Mouse (Mus musculus) kidney, postnatal 4 days (tissue): ENCODE results near the gene Ispd.
A peak's percentile ranks its signal among the peaks of the same experiment; 100 is the strongest.
"Not testable (repeated sequence)": the region's sequence is repeated elsewhere in the genome, so short reads cannot be mapped to it uniquely, and the experiment has no call there.

Experiments used
- DNase-seq, 2 experiments: peaks; one replicate each; pipeline ENCODE4 v3.0.0; 2021; ENCODE audit warnings: mixed read lengths in 2 of 2

The Ispd gene

DNA sequence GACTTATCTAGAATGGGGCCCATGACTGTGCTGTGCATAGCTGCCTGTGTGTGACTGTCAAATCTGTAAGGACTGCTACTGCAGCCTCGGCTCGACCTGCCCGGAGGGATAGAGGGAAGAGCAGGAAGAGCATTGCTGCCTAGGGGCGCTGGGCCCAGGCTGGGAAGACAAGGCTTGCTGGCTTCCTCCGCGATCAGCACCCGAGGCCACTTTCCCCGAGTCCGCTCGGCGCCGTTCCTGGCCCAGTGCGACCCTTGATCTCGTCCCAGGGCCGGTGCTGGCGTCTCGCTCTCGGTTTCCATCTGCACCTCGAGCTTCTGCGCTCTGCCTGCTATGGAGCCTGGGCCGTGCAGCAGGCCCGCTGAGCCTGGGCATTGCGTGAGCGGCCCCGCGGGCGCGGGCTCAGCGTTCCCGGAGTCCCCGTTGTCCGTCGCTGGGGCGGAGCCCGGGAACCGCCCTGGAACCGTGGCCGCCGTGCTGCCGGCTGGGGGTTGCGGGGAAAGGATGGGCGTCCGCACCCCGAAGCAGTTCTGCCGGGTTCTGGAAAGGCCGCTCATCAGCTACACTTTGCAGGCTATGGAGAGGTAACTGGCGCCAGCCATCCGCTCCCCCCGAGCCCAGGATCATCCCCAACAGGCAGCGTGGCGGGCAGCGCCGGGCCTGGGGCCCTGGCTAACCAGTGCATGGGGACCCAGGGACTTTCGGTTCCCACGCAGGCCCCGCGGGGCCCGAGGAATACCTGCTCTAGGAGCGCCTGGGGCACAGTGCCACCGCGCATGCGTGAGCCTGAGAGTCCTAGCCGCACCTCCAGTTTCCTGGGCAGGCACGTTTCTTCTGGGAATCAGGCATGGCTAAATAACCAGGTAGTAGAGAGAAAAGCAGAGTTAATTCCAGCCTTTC, at the start of gene Ispd, which contains the start of gene D630036H23Rik:
Ispd (plus strand) TSS at position 10 of the 900 bp plus-strand sequence.
D630036H23Rik (minus strand) TSS at position 741 of the 900 bp plus-strand sequence.
- DNase-seq: peak; percentile 90 to 94

DNA sequence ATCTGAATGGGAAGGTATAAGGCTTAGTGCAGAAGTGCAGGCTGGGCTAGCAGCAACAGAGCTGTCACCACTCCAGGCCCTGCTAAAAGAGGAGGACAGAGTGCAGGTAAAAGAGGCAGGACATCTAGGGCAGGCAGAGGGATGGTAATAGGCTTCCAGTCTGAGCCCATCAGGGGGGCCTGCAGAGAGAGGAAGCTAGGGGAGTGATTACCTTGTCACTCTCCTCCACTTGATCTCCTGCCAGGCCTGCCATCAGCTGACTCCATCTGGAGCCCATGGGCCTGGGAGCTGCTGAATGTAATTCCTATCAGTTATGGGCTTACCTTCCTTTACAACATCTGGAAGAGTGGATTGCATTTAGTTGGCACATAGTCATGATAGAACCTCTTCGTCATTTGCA, 48.6 kb upstream of the Ispd start:
- no peak for DNase-seq

DNA sequence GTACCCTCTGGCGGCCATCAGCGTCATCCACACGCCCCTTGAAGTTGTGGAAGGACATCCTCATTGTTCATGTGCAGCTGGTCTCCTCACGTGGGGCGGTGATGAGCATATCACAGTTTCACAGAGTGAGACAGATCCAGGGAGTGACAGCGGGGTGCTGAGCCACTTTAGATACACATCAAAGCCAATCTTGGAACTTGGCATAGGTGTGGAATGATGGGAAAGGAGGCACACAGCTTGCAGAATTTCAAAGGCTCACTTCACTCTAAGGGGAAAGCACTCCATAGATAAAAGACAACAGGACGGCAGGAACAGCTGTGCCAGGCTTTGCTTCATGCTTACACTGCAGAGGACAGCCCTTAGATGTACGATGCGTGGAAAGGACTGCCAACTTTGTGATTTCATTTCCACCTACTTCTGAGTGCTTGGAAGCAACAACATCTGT, 47.4 kb upstream of the Ispd start:
- no peak for DNase-seq

DNA sequence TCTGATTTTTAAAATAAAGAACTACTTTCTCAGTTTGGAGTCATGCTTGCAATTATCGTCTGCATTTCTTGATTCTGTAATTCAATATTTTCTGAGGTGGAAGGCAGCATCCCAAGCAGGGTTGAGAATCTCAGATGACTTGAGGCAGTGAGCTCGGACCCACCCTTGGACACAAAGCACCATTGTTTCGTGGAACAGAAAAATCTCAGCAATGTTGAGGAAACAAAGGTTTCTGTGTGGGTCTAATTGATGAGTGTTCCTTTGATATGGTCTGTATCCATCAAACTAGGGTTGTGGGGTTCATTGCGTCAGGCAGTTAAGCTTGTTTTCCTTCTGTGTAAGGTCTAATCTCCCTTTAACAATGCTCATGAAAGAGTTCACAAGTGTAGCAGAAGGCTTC, 37.1 kb upstream of the Ispd start:
- no peak for DNase-seq

DNA sequence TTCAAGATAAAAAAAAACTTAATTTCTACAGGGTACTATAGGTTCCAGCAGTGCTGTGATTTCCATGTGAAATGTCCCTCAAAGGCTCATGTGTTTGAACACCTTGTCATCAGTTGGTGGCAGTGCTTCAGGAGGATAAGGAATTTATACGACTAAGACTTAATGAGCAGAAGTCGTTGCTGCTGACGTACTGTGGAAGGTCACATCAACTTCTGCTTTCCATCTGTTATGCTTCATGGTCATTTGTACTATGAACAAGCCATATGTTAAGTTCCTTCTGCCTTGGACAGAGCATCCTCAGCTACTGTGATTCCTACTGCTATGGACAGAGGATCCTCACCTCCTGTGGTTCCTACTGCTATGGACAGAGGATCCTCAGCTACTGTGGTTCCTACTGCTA, 21.2 kb upstream of the Ispd start:
- no peak for DNase-seq

DNA sequence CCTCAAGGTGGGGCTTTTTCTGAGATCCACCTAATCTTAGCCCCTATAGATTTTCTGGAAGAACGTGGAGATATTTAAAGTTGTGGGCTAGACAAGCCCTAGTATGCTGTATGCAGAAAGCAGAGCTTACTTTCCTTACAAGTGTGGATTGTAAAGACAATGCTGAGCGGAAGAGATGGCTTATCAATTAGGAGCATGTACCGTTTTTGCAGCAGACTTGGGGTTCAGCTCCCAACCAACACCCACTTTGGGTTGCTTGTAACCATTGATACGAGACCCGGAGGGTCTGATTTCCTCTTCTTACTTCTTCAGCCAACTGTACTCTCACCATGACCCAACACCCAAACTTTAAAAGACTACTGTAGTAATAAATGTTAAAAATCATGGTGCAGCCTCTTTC, 20.6 kb upstream of the Ispd start:
- no peak for DNase-seq

DNA sequence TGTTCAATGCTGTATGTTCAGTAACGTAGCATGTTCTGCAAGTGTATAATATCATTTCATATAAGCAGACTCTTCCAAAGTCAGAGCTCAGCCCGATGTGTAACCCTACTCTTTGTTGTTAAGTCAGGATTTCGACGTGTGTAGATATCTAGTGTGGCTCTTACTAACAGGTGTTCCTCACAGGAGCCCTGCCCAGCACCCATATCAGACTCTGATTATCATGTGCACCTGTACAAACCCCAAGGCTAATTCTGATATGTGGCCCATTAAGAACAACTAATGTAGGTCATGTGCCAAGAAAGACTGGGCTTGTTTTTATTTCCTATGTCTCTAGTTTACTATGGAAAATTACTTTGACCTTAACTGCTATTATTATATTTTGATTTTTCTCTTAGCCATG, 17.2 kb upstream of the Ispd start:
- DNase-seq: no peak

DNA sequence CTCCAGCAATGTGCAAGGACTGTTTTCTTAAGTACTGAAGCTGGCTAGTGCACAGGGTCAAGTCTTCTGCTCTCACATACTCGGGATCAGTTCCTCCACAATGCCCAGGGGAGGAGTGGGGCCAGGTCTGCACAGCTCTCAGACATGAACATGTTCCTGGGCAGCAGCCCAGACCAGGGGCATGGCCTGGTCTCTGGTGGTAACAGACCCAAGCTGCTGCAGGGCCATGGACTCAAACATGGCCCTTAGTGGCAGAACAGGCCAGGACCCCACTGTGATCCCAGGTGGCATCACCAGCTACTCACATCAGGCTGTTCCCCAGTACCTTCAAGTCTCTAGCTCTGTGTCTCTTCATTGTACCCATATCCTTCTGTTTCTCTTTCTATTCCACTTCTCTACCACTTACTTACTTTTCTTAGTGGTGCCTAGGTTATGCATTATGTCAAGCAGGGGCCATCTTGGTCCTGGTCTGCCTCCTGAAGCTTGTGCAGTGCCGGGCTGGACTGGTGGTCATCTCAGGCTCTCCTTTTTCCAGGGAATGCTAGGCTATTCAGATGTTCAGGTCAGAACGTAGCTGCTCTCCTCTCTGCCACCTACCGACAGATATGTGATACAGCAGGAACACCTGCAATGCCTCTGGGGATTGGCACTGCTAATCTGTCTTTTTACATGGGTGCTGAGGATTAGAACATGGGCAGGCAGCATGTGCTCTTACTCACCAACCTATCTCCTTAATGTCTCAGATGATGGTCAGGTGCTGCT, 7.8 kb upstream of the Ispd start:
- DNase-seq: no peak

DNA sequence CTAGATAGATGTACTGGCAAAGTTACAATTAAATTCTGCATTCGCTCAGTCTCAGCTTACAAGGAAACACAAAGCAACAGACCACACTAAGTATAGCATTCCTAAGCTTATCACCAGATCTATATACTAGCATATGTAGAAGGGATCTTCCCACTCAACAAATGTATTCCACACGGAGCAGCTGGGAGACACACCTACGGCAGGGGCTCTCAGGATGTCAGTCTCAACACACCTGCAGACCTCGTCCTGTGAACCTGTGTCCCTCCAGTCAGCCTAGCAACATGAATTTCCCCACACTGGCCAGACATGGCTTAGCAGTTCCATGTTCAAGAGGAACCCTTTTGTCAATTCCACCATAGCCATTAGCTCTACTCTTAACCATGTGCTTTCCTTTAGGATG, 4.9 kb upstream of the Ispd start:
- not testable (repeated sequence) for DNase-seq

DNA sequence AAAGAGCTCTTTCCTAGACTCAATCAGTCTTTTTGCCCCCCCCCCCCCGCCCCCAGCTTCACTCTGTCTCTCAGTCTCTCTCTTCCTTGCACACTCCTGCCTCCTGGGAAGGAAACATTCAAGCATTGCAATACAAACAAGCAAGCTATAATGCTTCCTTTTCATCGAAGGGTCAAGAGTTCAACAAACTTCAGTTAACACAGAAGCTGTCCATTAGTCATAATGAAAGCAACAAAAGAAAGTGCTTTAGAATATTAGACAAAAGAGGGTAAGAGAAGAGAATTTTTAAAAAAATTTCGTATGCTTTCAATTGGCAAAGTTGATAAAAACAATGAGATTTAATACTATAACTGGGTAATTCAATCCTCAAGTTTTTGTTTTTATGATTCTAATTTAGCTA, 996 bp upstream of the Ispd start:
- DNase-seq: no peak

DNA sequence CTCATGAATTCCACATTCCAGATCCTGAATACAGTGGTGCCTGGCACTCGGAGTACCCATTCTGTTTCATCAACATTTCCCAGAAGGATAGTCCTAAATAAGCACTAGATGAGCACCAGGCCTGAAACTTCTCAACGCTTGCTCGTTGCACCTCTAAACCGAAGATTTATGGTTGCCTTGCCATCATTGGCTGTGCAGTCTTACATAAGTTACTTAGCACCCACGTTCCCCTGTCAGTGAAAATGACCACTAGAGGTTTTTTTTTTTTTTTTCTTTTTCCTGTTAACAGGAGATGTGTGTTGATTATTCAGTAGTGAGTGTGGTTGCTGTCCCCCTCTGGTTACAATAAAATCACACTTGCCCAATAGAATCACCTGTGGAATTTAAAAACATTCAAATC, 444 bp upstream of the Ispd start:
- peak; percentile 10 to 23 for DNase-seq

DNA sequence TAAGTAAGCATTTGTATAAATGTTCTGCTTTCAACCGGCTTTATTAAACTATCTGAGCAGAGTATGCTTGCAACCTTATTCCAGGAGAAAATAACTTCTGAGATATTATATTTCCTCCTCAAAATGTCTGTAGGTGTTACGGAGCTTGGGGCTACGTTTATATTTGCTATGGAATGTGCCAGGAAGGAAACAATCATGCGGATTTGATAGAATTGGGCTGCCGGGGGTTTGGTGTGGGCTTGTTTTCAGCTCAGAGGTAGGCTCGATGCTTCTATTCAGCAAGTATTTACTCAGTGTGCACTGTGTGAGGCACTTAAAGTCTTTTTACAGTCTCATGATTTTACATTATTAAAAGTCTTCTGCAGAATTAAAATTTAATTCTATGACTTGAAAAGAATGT, 4.1 kb downstream of the Ispd start:
- DNase-seq: no peak

DNA sequence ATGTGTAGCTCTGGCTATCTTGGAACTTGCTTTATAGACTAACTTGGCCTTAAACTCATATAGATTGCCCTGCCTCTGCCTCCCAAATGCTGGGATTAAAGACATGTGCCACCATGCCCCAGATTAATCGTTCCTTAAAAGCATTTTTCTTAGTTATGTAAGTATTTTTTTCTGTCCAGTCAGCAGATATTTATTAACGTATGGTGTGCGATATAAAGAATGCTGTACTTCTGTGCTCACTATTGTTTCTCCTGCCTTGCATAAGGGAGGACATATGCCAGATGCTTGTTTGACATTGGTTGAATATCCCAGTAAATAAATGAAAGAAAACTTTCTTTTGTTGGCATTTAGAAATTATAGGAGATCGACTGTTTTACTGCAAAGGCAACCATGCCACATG, 5.7 kb downstream of the Ispd start:
- no peak for DNase-seq

DNA sequence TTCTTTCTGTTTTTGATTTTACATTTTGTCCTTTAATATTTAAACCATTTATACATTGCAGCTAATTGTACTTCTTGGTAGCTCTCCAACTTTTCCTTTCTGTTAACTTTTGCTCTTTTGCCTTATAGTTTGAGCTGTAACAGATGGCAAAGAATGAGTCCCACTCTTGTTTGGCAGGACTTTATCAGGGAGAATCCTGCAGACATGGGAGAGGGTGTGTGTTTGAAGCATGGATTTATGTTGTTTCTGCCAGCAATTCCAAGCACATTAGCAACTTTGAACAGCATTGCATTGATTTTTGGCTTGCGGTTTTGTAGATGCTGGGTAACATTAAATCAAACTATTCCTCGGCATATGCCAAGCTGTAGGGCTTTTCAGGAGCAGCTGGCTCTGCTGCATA, 13.9 kb downstream of the Ispd start:
- no peak for DNase-seq

DNA sequence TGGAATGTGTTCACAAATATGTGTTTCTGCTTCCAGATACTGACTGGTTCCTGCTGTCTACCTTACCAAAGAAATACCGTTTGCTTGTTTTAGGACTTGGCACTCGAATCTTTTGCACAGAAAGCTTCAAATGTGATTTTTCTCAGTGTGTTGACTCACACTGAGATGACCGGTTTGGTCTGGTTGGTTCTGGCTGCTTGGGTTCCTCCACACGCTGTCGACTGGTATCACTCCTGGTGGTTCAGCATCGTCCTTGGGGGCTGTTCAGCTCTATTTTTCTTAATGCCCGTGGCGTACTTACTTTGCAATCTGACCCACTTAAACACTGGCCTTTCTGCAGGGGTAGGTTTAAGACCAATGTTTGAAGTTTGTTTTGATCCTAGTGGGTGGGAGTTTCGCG, 42.4 kb downstream of the Ispd start:
- peak; percentile 43 to 60 for DNase-seq

DNA sequence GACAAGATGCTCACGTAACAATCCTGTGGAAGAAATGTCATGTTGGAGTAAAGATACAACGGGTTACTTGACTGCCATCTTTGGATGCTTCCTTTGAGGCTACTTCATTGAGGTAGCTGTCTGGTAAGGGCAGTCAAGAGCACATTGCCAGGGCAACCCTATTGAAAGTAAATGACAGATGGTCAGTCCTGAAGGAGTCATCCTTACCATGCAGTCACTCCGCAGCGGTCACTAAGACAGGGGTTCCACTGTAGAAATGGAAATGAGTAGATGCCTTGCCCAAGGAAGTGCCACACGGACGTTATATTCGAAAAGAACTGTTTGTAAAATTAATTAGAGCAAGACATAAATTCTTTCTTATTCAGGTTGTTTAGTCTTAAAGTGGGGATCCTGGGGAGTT, 44.0 kb downstream of the Ispd start:
- DNase-seq: no peak

DNA sequence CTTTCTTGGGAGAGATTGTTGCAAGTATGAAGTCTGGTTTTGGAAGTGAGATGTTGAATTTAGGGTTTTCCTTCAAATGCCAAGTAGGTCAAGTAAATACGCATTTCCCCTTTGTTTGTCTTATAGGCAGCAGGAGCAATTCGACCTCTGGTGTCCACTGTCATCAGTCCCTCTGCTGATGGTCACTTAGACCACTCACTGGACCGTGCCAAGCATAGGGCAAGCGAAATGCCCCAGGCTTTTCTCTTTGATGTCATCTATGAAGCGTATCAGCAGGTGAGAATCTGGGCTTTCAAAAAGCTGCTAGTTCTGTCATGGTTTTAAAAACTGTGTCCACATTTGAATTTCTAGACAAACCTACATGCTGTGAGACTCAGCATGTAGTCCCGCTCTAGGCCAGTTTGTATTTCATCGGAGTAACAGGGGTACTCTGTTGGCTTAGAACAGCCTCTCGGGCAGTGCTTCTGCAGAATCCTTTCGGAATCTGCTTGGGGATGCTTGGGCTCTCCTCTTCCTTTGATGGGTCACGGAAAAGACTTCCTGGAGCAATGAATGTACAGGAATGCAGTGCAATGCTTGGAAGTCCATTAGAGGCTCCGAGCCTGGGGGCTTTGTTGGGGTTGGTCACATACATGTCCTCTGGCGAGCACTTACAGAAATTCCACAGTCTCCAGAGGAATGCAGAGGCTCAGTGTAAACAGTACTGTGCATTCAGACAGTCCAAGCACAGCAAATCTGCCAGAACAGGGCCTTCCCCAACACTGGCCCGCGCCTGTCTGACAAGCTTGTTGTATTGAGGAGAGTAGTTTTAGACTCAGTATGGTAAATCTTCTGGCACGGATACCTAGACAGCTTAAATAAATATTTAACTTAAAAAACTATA, 45.2 kb downstream of the Ispd start:
- peak; percentile 23 to 46 for DNase-seq

DNA sequence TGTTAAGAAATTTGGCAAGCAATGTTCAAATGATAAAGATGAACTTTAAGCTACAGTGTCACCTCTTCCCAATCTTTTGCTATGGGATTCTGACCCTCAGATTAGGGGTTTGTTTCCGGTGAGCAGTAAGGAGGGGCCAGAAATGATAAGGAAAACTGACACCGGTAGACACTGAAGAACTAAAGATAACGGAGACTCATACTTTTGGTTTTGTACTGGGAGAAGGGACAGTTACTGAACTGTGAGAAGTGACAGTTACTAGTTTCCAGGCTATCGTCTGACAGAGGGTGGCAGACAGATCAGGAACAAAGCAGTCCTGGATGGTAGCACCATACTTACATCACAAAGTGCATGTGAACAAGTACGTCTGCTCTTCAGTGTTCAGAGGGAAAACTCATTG, 55.7 kb downstream of the Ispd start:
- no peak for DNase-seq

DNA sequence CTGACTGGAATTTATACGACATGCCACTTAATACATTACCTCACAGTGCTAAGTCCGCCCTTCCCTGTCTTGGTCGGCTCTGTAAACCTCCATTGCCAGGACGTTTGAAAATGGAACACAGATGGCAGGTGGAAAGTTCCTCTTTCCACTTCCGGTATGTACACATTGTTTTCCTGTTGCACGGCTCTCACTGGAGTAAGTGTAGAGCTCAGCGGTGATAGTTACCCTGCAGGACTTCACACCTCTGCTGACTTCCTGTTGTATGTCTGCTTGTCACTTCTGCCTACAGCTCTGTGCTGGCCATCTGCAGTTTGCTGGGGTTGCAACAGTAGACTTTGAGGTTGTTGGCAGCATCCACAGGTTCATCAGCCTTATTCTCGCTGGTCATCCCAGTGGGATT, 58.1 kb downstream of the Ispd start:
- no peak for DNase-seq

DNA sequence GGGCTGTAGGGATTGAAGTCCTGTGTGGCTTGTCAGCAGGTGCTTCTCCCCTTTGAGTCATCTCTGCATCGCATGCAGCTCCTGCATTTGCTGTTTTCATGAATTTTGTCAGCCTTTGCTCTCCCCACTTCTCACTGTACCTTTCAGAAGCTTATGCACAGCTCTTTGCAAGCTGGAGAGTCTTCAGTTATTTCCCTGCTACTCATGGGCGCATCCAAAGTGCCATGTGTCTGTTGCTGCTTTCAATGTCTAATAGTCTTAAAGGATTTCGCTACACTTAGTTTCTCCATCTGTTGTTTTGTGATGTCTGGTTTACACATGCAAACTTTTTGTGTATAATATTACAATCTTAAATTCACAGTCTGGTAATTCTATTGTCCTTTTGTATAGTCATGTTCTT, 74.8 kb downstream of the Ispd start:
- DNase-seq: no peak

DNA sequence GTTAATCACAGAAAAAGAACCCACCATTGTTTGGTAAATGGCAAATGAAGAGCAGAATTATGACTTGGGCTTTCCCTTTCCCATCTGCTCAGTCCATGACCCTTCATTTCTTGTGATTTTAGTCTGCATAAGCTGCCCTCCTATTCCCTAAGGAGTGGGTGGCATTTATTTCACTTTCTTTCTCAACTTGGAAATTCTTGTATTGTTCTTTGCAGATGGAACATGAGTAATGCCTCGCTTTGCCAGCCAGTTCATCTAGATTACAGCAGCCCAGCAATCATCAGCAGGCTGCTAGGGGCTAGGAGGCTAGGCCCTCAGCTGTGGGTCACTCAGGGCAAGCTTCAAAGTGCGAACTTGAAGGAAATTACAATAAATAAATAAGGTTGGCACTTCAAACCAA, 76.5 kb downstream of the Ispd start:
- no peak for DNase-seq

DNA sequence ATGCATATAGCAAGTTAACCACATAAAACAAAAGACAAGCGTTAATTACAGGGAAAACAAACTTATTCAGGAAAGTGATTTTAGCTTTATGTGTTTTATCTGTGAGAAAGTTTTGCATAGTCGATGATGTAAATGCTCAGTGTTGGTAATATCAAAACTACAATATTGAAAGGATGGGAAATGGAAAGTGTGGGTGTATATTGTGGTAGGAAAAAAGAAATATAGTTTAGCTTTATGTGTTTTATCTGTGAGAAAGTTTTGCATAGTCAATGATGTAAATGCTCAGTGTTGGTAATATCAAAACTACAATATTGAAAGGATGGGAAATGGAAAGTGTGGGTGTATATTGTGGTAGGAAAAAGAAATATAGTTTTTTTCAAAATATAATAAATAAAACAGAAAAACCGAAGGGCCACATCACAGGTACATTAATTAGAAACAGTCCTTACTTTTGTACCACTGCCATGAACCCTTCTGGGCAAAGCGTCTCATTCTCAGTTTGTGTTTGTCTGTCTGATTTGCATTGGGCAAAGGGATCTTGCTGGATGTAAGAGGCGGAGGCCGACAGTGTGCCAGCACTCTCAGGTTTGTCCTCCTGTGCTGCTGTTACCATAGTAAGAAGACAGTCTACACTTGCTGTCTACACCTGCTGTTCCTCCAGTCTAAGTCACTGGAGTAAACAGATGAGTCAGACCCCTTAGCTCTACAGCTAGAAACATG, 87.2 kb downstream of the Ispd start:
- DNase-seq: no peak
